Mouse (Mus musculus): ENCODE data around the gene Ints1. TPM values are rescaled to one million over a fixed set of nuclear protein-coding genes. Genes with fewer than 3 reads are reported as not detected.

The Ints1 gene
- polyA plus RNA-seq, 1 experiment from 2014 or later: 11.8 TPM

DNA sequence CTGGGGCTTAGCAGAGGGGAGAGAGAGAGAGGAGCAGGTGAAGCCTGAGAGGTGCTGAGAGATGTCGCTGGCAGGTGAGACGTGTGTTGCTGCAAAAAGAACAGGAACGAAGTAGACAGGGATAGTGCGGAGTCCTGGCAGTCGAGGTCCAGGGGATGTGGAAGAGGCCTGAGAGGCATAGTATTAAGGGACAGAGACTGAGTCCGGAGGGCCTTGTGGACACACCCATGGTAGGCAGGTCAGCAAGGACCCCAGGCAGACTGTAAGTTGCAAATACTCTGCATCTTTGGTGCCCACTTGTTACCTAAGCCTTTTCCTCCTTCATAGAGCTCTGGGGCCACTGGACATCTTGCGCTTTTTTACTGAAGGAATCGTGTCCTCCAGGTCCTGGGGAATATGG lies 25.8 kb upstream of the Ints1 start:
- Histone ChIP-seq H3K36me3 (replicated peaks) (peaks cover 71% of the 10 kb centered on the region), H3K9me3 (replicated peaks) (no peaks in the 10 kb centered on the region; the same call in 1 of the 2 replicates), H3K9ac (no peak overlapping the region), H3K27ac (replicated peaks) (peak overlapping the region; percentile 34), H3K4me2 (no peak overlapping the region), H3K4me1 (replicated peaks) (peaks cover 90% of the 10 kb centered on the region), H3K4me3 (replicated peaks) (no peak overlapping the region), H3K27me3 (no peaks in the 10 kb centered on the region)
- ATAC-seq (ENCODE audit: insufficient read depth): no peak
- 92% methylated on average over 8 of the region's 8 CpGs for WGBS (ENCODE audit: insufficient replicate concordance)

DNA sequence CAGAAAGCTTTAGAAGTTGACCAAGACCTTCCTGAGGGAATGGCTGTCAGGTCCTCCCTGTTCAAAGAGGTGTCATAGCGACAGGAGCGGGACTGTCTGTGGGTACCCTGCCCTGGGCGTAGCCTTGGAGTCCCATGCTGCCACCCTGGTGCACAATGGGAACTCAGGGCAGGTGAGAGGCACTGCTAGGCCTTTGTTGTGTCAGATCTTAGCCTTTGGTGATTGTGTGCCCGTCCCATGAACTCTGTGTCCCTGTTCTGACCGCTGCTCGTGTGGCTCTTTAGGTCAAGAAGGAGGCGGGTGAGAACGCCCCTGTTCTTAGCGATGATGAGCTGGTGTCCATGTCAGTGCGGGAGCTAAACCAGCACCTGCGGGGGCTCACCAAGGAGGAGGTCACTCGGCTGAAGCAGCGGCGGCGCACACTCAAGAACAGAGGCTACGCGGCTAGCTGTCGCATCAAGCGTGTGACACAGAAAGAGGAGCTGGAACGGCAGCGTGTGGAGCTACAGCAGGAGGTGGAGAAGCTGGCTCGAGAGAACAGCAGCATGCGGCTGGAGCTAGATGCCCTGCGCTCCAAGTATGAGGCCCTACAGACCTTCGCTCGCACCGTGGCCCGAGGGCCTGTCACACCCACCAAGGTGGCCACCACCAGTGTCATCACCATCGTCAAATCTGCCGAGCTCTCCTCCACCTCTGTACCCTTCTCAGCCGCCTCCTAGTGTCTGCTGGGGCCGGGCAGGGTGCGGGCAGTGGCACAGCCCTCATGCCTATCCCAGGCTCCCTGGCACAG lies 24.5 kb upstream of the Ints1 start:
- H3K9me3 ChIP-seq (replicated peaks): no peaks in the 10 kb centered on the region
- no peak overlapping the region for H3K4me3 ChIP-seq (replicated peaks)
- ATAC-seq (ENCODE audit: insufficient read depth): no peak
- H3K36me3 ChIP-seq (replicated peaks): peaks cover 80% of the 10 kb centered on the region
- no peak overlapping the region for H3K9ac ChIP-seq
- 0 out of 2 replicates have a peak overlapping the region, but pooled peaks have one; percentile 26 for H3K27ac ChIP-seq (replicated peaks)
- WGBS (ENCODE audit: insufficient replicate concordance): 90% methylated on average over 33 of the region's 33 CpGs
- H3K4me2 ChIP-seq: no peak overlapping the region
- H3K27me3 ChIP-seq: no peaks in the 10 kb centered on the region
- H3K4me1 ChIP-seq (replicated peaks): peaks cover 90% of the 10 kb centered on the region

DNA sequence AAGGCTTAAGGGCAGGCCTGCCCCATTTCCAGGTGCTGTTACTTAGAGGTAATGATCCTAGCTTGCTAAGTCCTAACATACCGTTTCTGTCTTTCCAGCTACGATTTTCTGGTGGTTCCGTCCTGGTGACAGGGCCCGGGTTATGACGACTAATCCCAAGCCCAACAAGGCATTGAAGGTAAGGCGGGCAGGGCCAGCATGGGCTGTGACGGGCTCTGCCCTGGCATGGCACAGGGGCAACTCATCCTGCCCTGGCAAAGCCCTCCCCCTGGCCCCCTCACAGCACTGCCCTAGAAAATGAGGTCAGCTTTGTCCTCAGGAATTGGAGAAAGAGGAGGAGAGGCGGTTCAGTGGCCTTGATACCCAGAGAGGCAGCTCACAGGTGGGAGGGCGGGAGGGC lies 23.6 kb upstream of the Ints1 start:
- peaks cover 90% of the 10 kb centered on the region for H3K4me1 ChIP-seq (replicated peaks)
- no peak overlapping the region for H3K9ac ChIP-seq
- no peaks in the 10 kb centered on the region for H3K27me3 ChIP-seq
- H3K9me3 ChIP-seq (replicated peaks): no peaks in the 10 kb centered on the region
- no peak for ATAC-seq (ENCODE audit: insufficient read depth)
- no peak overlapping the region for H3K4me3 ChIP-seq (replicated peaks)
- no peak overlapping the region for H3K4me2 ChIP-seq
- peaks cover 90% of the 10 kb centered on the region for H3K36me3 ChIP-seq (replicated peaks)
- WGBS (ENCODE audit: insufficient replicate concordance): 87% methylated on average over 9 of the region's 9 CpGs
- H3K27ac ChIP-seq (replicated peaks): peak overlapping the region; percentile 20; the same call in 1 of the 2 replicates

- H3K27ac ChIP-seq (replicated peaks): no peak overlapping the region
These were observed 22.9 kb upstream of the Ints1 start for GRCm38 (mm10) chr5:139798168-139798900.

DNA sequence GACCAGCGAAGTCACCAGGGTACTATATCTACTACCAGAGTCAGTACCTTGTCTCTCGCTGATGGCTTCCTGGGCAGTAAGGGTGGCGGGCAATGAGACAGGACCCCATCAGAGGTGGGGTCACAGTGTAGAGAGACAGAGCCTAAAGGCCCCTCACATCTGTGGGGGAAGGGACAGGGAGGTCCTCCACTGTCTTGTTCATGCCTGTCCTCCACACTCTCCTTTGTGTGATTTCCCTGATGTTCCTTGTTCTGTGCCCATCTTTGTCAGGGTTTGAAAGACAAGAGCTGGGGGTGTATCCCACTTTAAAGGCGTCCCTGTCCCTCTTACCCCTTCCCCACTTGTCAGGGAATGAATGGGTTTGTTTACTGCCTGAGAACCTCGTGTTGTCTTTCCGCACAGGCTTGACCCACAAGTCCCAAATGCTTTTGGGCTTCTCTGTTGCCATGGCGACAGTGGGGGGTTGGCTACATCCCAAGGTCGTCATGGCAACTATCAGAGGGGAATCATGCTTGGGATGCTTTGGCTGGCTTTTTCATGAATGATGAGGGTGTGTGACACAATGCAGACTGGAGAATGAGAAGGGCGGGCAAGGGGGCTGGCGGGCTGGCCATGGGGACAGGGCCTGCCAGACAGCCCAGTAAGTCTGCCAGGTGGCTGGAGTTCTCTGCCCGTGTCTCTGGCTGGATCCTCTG lies 22.1 kb upstream of the Ints1 start:
- no peak overlapping the region for H3K4me3 ChIP-seq (replicated peaks)
- peaks cover 85% of the 10 kb centered on the region for H3K36me3 ChIP-seq (replicated peaks)
- H3K27me3 ChIP-seq: no peaks in the 10 kb centered on the region
- no peaks in the 10 kb centered on the region for H3K9me3 ChIP-seq (replicated peaks)
- H3K4me2 ChIP-seq: peak overlapping the region; percentile 76; the same call in 1 of the 2 replicates
- H3K9ac ChIP-seq: no peak overlapping the region
- H3K27ac ChIP-seq (replicated peaks): peak overlapping the region; percentile 56
- no peak for ATAC-seq (ENCODE audit: insufficient read depth)
- 68% methylated on average over 11 of the region's 11 CpGs for WGBS (ENCODE audit: insufficient replicate concordance)
- peaks cover 90% of the 10 kb centered on the region for H3K4me1 ChIP-seq (replicated peaks)

More at GRCm38 (mm10) chr5:139798168-139798900, 22.9 kb upstream of the Ints1 start:
- 77% methylated on average over 12 of the region's 12 CpGs for whole genome bisulfite sequencing (ENCODE audit: insufficient replicate concordance)
- peaks cover 90% of the 10 kb centered on the region for H3K36me3 ChIP-seq (replicated peaks)
- H3K4me3 ChIP-seq (replicated peaks): no peak overlapping the region
- no peak overlapping the region for H3K9ac ChIP-seq
- H3K4me1 ChIP-seq (replicated peaks): peaks cover 90% of the 10 kb centered on the region
- H3K4me2 ChIP-seq: no peak overlapping the region
- H3K27me3 ChIP-seq: no peaks in the 10 kb centered on the region
- ATAC-seq (ENCODE audit: insufficient read depth): no peak
- H3K9me3 ChIP-seq (replicated peaks): no peaks in the 10 kb centered on the region

DNA sequence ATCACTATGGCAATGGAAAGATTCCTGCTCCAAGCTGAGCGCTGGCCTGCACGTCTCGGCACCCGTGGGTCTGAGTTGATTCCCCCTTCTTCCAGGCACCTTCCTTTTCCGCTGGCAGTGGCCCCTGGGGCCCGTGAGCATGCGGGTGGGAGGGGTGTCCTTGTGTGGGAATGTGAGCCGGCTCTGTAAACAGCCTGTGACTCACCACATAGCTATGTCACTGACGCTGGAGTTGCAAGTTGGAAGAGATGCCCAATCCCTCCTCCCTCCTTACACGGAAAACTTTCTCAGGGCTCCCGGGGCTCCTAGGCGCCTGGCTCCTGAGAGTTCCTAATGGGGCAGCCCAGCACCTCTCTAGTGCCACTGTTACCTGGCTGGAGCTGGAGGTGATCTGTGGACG lies 21.4 kb upstream of the Ints1 start:
- H3K4me1 ChIP-seq (replicated peaks): peaks cover 87% of the 10 kb centered on the region
- ATAC-seq (ENCODE audit: insufficient read depth): no peak
- no peak overlapping the region for H3K4me3 ChIP-seq (replicated peaks)
- WGBS (ENCODE audit: insufficient replicate concordance): 46% methylated on average over 13 of the region's 13 CpGs
- H3K9me3 ChIP-seq (replicated peaks): no peaks in the 10 kb centered on the region
- peaks cover 78% of the 10 kb centered on the region for H3K36me3 ChIP-seq (replicated peaks)
- H3K4me2 ChIP-seq: peak overlapping the region; percentile 76; the same call in 1 of the 2 replicates
- peak overlapping the region; percentile 97 for H3K27ac ChIP-seq (replicated peaks)
- H3K27me3 ChIP-seq: no peaks in the 10 kb centered on the region
- peak overlapping the region; percentile 19; the same call in 1 of the 2 replicates for H3K9ac ChIP-seq

DNA sequence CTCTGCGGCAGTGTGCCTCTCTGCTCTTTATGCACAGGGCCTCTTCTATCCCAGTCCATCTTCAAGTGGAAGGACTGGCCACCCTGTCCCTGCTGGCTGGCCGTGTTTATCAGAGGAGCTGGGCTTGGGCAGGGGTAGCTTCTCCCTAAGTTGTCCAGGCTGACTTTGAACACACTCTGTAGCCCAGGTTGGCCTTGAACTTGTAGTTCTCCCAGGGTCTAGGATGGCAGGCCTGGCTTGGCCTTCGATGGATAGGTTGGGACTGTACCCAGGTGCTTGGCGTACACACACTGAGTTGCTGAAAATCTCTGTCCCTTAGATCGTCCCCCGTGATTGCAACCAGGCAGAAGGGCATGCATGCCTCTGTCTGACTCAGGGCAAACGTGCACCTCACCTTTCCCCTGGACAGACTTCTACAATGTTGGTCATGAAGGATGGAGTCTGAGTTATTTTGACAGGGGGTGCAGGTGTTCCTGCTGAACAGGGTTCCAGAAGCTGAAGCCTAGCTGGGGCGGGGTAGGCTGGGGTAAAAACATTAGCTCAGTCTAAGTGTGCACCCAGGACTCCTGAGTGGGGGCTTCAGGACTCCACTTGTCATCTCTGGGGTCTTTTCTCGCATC lies 20.6 kb upstream of the Ints1 start:
- peak overlapping the region; percentile 98; the same call in 1 of the 2 replicates for H3K9ac ChIP-seq
- ATAC-seq (ENCODE audit: insufficient read depth): no peak
- H3K4me3 ChIP-seq (replicated peaks): peak overlapping the region; percentile 99
- 75% methylated on average over 9 of the region's 9 CpGs for WGBS (ENCODE audit: insufficient replicate concordance)
- H3K27me3 ChIP-seq: no peaks in the 10 kb centered on the region
- peak overlapping the region; percentile 76 for H3K4me2 ChIP-seq
- H3K4me1 ChIP-seq (replicated peaks): peaks cover 84% of the 10 kb centered on the region
- peak overlapping the region; percentile 97 for H3K27ac ChIP-seq (replicated peaks)
- H3K9me3 ChIP-seq (replicated peaks): no peaks in the 10 kb centered on the region
- H3K36me3 ChIP-seq (replicated peaks): peaks cover 70% of the 10 kb centered on the region

GRCm38 (mm10) chr5:139794938-139795337 lies 19.5 kb upstream of the Ints1 start:
- Histone ChIP-seq H3K4me3 (replicated peaks) (peak overlapping the region; percentile 99), H3K27ac (replicated peaks) (peak overlapping the region; percentile 97), H3K4me2 (peak overlapping the region; percentile 76), H3K36me3 (replicated peaks) (peaks cover 59% of the 10 kb centered on the region), H3K9ac (peak overlapping the region; percentile 98), H3K27me3 (no peaks in the 10 kb centered on the region), H3K4me1 (replicated peaks) (peaks cover 82% of the 10 kb centered on the region), H3K9me3 (replicated peaks) (no peaks in the 10 kb centered on the region)
- peak; percentile 45 for ATAC-seq (ENCODE audit: insufficient read depth)
- 32% methylated on average over 10 of the region's 10 CpGs for WGBS (ENCODE audit: insufficient replicate concordance)

DNA sequence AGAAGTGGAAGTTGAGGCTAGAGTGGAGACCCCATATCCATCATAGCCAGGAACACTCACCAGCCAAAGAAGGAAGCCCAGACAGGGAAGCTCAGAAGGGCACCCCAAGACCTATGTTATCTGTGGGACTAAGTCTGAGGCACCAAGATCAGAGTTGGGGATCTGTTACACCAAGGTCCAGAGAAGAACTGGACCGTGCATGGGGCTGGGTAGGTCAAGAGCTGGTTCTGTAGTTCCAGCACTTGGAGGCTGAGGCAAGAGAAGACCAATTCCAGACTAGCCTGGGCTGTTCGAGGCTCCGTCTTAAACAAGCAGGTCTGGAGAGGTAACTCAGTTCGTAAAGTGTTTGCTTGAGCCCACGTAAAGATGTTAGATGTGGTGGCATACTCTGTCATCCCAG lies 18.7 kb upstream of the Ints1 start:
- Histone ChIP-seq H3K9ac (peak overlapping the region; percentile 98), H3K4me1 (replicated peaks) (peaks cover 85% of the 10 kb centered on the region), H3K27me3 (no peaks in the 10 kb centered on the region), H3K36me3 (replicated peaks) (peaks cover 51% of the 10 kb centered on the region), H3K4me3 (replicated peaks) (peak overlapping the region; percentile 99), H3K4me2 (peak overlapping the region; percentile 76), H3K27ac (replicated peaks) (peak overlapping the region; percentile 97), H3K9me3 (replicated peaks) (no peaks in the 10 kb centered on the region)
- 70% methylated on average over 5 of the region's 5 CpGs for WGBS (ENCODE audit: insufficient replicate concordance)
- no peak for ATAC-seq (ENCODE audit: insufficient read depth)

DNA sequence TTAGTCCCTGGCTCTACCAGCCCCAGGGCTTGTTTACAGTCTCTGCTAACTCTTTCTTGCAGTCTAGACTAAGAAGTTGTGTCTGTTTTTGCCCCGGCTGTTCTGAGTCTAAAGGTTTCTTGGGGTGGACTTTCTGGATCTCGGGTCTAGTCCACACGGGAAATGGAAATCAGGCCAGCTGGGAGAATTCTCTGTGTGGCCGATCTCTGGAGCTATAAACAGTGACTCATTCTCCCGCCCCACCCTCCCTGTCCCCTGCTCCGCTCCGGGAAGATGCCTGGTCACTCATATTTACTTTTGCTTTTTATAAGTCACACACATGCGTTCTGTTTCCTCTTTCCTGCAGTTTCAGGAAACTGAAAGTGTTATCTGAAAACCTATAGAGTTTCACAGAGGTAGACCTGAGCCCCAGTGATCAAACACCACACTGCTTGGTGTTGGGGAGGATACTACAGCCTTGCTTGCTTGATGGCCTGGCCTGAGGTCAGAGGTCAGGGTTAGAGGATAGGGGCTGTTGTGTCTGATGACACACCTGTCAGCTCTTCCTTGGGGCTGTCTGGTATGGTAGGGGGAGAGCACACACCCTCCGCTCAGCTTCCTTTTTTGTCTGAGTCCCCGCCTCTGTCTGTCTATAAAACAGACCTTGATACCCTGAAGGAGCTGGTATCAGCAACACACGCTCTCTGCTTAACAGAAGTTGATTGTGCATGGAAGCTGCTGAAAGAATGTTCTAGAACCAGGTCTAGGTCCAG lies 18.0 kb upstream of the Ints1 start:
- H3K9ac ChIP-seq: peak overlapping the region; percentile 98
- no peaks in the 10 kb centered on the region for H3K27me3 ChIP-seq
- no peaks in the 10 kb centered on the region for H3K9me3 ChIP-seq (replicated peaks)
- ATAC-seq (ENCODE audit: insufficient read depth): peak; percentile 34
- H3K27ac ChIP-seq (replicated peaks): peak overlapping the region; percentile 97
- 6% methylated on average over 11 of the region's 11 CpGs for WGBS (ENCODE audit: insufficient replicate concordance)
- H3K4me1 ChIP-seq (replicated peaks): peaks cover 81% of the 10 kb centered on the region
- H3K4me3 ChIP-seq (replicated peaks): peak overlapping the region; percentile 99
- H3K36me3 ChIP-seq (replicated peaks): peaks cover 44% of the 10 kb centered on the region
- H3K4me2 ChIP-seq: peak overlapping the region; percentile 76
